Mouse (Mus musculus): Measurements from ENCODE around the gene Gm20388. TPM values are rescaled to one million over a fixed set of nuclear protein-coding genes. Genes with fewer than 3 reads are reported as not detected.

Gene Gm20388
- polyA plus RNA-seq, 2 experiments = 8.5 TPM; not detected in 1

- Histone ChIP-seq H3K27me3 (ENCODE audit: control insufficient read depth, insufficient read depth, low read length) (no peaks in the 10 kb centered on the region), H3K9me3 (ENCODE audit: control insufficient read depth, low read length) (no peaks in the 10 kb centered on the region), H3K4me3 (ENCODE audit: insufficient read depth in 1 of 2, low read depth in 2 of 2, low read length in 2 of 2) (no peak overlapping the region), H3K9ac (replicated peaks) (no peak overlapping the region), H3K36me3 (replicated peaks; ENCODE audit: control insufficient read depth, insufficient read depth, low read depth) (peaks cover 19% of the 10 kb centered on the region), H3K4me2 (ENCODE audit: low read depth) (no peak overlapping the region), H3K4me1 (replicated peaks; ENCODE audit: control insufficient read depth in 2 of 2, insufficient read depth in 2 of 2, low read length in 1 of 2) (no peaks in the 10 kb centered on the region), H3K27ac (no peak overlapping the region)
- TF ChIP-seq EP300 (IDR thresholded peaks at IDR 0.05; ENCODE audit: low read depth) (no peak), CTCF (IDR thresholded peaks at IDR 0.05; ENCODE audit: low read depth) (no peak)
- DNase-seq (ENCODE audit: low read depth in 3 of 3, low spot score in 3 of 3) = no peak
- no peak for ATAC-seq (ENCODE audit: insufficient read depth)
- WGBS (ENCODE audit: insufficient replicate concordance) = 82% methylated on average over 3 of the region's 3 CpGs
These were observed 3292.9 kb downstream of the Gm20388 start for GRCm38 (mm10) chr8:123203571-123203970.

DNA sequence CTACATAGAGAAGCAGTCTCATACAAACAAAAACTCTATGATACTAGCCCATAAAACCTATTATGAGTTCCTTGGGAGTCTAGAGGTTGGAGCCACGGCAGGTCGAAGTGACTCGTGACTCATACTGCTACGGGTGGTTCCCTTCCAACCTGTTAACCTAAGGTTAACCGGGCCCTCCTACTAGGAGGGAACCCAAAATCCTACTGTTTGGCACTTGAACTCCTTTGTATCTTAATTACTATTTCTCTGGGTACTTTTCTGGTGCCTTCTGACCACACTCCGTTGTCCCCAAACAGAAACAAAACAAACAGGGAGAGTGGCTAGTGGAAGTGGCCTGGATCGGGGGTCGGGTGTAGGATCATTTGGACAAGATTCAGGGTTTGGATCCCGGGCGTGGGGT lies 3301.2 kb downstream of the Gm20388 start:
- 20% methylated on average over 10 of the region's 10 CpGs for WGBS (ENCODE audit: insufficient replicate concordance)
- peak overlapping the region; percentile 31 for H3K27ac ChIP-seq
- no peaks in the 10 kb centered on the region for H3K9me3 ChIP-seq (ENCODE audit: control insufficient read depth, low read length)

GRCm38 (mm10) chr8:123212321-123213117 lies 3301.9 kb downstream of the Gm20388 start, which contains the start of the genes Chmp1a and Spata33:
TSS of gene Chmp1a (minus strand) at chr8:123212763.
TSS of gene Spata33 (plus strand) at chr8:123212832.
- peak; percentile 88 for ATAC-seq (ENCODE audit: insufficient read depth)
- TF ChIP-seq EP300 (IDR thresholded peaks at IDR 0.05; ENCODE audit: low read depth) = peak; percentile 59; the same call in 1 of the 2 replicates
- TF ChIP-seq CTCF (IDR thresholded peaks at IDR 0.05; ENCODE audit: low read depth) = peak; percentile 69

More for the DNA sequence above, 3301.2 kb downstream of the Gm20388 start:
- Histone ChIP-seq H3K27me3 (ENCODE audit: control insufficient read depth, insufficient read depth, low read length) (no peaks in the 10 kb centered on the region), H3K4me3 (ENCODE audit: insufficient read depth in 1 of 2, low read depth in 2 of 2, low read length in 2 of 2) (peak overlapping the region; percentile 80 to 89), H3K9ac (replicated peaks) (peak overlapping the region; percentile 82), H3K4me2 (ENCODE audit: low read depth) (peak overlapping the region; percentile 95), H3K4me1 (replicated peaks; ENCODE audit: control insufficient read depth in 2 of 2, insufficient read depth in 2 of 2, low read length in 1 of 2) (peaks cover 12% of the 10 kb centered on the region in 2 experiments), H3K36me3 (replicated peaks; ENCODE audit: control insufficient read depth, insufficient read depth, low read depth) (peaks cover 16% of the 10 kb centered on the region)
- TF ChIP-seq CTCF (IDR thresholded peaks at IDR 0.05; ENCODE audit: low read depth) = no peak
- TF ChIP-seq EP300 (IDR thresholded peaks at IDR 0.05; ENCODE audit: low read depth) = no peak
- DNase-seq (ENCODE audit: low read depth in 3 of 3, low spot score in 3 of 3) (no peak), ATAC-seq (ENCODE audit: insufficient read depth) (no peak)

DNA sequence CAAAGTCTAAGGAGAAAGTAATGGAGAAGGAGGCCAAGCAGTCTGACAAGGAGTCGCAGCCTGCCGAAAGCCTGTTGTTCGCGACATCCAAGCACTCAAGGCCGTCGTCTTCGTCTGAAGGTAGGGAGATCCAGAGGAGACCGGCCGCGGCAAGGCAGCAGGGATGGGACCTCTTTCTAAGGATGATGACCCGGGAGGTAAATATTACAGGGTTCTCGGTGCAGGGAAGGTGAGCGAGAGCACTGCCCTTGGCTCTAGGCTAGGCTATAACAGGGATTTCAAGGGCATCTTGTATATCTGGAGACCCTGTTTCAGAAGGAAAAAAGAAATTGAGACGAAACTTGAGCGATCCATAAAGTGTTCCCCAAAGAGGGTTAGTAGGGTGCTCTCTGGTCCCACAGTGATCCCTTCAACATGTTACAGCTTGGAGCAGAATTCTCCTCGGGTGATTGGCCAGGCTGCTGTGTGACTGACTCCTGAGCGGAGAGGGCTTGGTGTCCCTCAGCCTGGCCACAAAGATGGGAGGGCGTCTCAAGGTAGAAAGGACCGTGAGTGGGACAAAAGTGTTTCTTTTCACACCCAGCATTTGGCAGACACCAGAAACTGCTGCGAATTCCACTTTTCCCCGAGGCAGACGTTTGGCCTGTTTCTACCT lies 3302.6 kb downstream of the Gm20388 start:
- Histone ChIP-seq H3K36me3 (replicated peaks; ENCODE audit: control insufficient read depth, insufficient read depth, low read depth) (peaks cover 10% of the 10 kb centered on the region), H3K27me3 (ENCODE audit: control insufficient read depth, insufficient read depth, low read length) (no peaks in the 10 kb centered on the region), H3K4me3 (ENCODE audit: insufficient read depth in 1 of 2, low read depth in 2 of 2, low read length in 2 of 2) (peak overlapping the region; percentile 60 to 80), H3K4me2 (ENCODE audit: low read depth) (peak overlapping the region; percentile 95), H3K27ac (peak overlapping the region; percentile 31), H3K4me1 (replicated peaks; ENCODE audit: control insufficient read depth in 2 of 2, insufficient read depth in 2 of 2, low read length in 1 of 2) (peaks cover 12% of the 10 kb centered on the region in 2 experiments), H3K9ac (replicated peaks) (peak overlapping the region; percentile 57), H3K9me3 (ENCODE audit: control insufficient read depth, low read length) (no peaks in the 10 kb centered on the region)
- peak; percentile 14 for ATAC-seq (ENCODE audit: insufficient read depth)
- WGBS (ENCODE audit: insufficient replicate concordance) = 25% methylated on average over 22 of the region's 22 CpGs
- no peak for DNase-seq (ENCODE audit: low read depth in 3 of 3, low spot score in 3 of 3)
- TF ChIP-seq EP300 (IDR thresholded peaks at IDR 0.05; ENCODE audit: low read depth) (no peak), CTCF (IDR thresholded peaks at IDR 0.05; ENCODE audit: low read depth) (no peak)

More at GRCm38 (mm10) chr8:123212321-123213117, 3301.9 kb downstream of the Gm20388 start, which contains the start of the genes Chmp1a and Spata33:
- WGBS (ENCODE audit: insufficient replicate concordance) = under 1% methylated on average over 76 of the region's 76 CpGs
- no peaks in the 10 kb centered on the region for H3K27me3 ChIP-seq (ENCODE audit: control insufficient read depth, insufficient read depth, low read length)
- peaks cover 12% of the 10 kb centered on the region for H3K36me3 ChIP-seq (replicated peaks; ENCODE audit: control insufficient read depth, insufficient read depth, low read depth)
- peak; percentile 80 to 86 (median 85) for DNase-seq (ENCODE audit: low read depth in 3 of 3, low spot score in 3 of 3)
- H3K9ac ChIP-seq (replicated peaks) = peak within 1 kb of the TSS; percentile 82
- H3K4me1 ChIP-seq (replicated peaks; ENCODE audit: control insufficient read depth in 2 of 2, insufficient read depth in 2 of 2, low read length in 1 of 2) = peaks cover 12% of the 10 kb centered on the region in 2 experiments
- H3K27ac ChIP-seq = peak within 1 kb of the TSS; percentile 31
- peak within 1 kb of the TSS; percentile 80 to 89 for H3K4me3 ChIP-seq (ENCODE audit: insufficient read depth in 1 of 2, low read depth in 2 of 2, low read length in 2 of 2)
- no peaks in the 10 kb centered on the region for H3K9me3 ChIP-seq (ENCODE audit: control insufficient read depth, low read length)
- peak within 1 kb of the TSS; percentile 95 for H3K4me2 ChIP-seq (ENCODE audit: low read depth)

DNA sequence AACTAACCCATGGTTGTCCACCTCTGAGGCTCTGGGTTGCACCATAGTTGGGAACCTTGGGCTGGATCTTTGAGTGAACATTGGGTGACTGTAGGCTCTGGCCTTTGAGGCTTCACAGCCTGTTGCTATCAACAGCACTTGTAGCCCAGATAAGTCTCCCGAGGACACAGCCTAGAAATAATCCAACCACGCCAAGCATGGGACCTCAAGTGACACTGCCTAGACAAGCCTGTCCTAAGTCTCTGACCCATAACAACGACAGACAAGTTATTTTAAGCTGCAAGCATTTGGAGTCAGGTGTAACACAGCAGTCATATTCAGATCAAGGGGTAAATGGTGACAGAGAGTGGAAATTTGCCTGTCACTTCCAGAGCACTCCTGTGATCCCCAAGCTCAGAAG lies 3304.8 kb downstream of the Gm20388 start:
- no peak overlapping the region for H3K9ac ChIP-seq (replicated peaks)
- TF ChIP-seq EP300 (IDR thresholded peaks at IDR 0.05; ENCODE audit: low read depth) (no peak), CTCF (IDR thresholded peaks at IDR 0.05; ENCODE audit: low read depth) (no peak)
- 20% methylated on average over 3 of the region's 3 CpGs for WGBS (ENCODE audit: insufficient replicate concordance)
- H3K4me2 ChIP-seq (ENCODE audit: low read depth) = no peak overlapping the region
- no peak overlapping the region for H3K27ac ChIP-seq
- 0 out of 2 replicates have a peak, but pooled peaks cover 1% of the 10 kb centered on the region for H3K36me3 ChIP-seq (replicated peaks; ENCODE audit: control insufficient read depth, insufficient read depth, low read depth)
- H3K4me1 ChIP-seq (replicated peaks; ENCODE audit: control insufficient read depth in 2 of 2, insufficient read depth in 2 of 2, low read length in 1 of 2) = peaks cover 12% of the 10 kb centered on the region in 2 experiments
- no peak overlapping the region for H3K4me3 ChIP-seq (ENCODE audit: insufficient read depth in 1 of 2, low read depth in 2 of 2, low read length in 2 of 2)
- no peak for DNase-seq (ENCODE audit: low read depth in 3 of 3, low spot score in 3 of 3)
- H3K9me3 ChIP-seq (ENCODE audit: control insufficient read depth, low read length) = no peaks in the 10 kb centered on the region
- no peak for ATAC-seq (ENCODE audit: insufficient read depth)
- no peaks in the 10 kb centered on the region for H3K27me3 ChIP-seq (ENCODE audit: control insufficient read depth, insufficient read depth, low read length)

Measured in liver, embryonic 14.5 days (tissue).